Mouse (Mus musculus): Measurements from ENCODE around the gene Trio.

- TF ChIP-seq CTCF (IDR thresholded peaks at IDR 0.05; ENCODE audit: low read depth) = no peak
- TF ChIP-seq EP300 (IDR thresholded peaks at IDR 0.05; ENCODE audit: low read depth) = no peak
Observed at GRCm38 (mm10) chr15:27904346-27905005, 121.2 kb downstream of the Trio start.

Measured in liver, postnatal 0 days (tissue).